Mouse (Mus musculus) CH12.LX (cell line): ENCODE data around the gene Agap1. TPM values are rescaled to one million over a fixed set of nuclear protein-coding genes. Genes with fewer than 3 reads are reported as not detected.

ENCODE experiments used
- DNase-seq: peaks from one replicate; pipeline ENCODE4 v3.0.0-alpha.2; 2013; ENCODE audit errors: extremely low read depth
- H3K27ac ChIP-seq: 2 replicates; pipeline ENCODE4 v1.5.1; 2012; ENCODE audit warnings: low read depth, mild to moderate bottlenecking, control low read depth, moderate library complexity; ENCODE audit not compliant: insufficient read depth
- H3K27me3 ChIP-seq: replicated peaks from 2 replicates; pipeline ENCODE3; 2012; ENCODE audit warnings: inconsistent platforms
- H3K36me3 ChIP-seq, 2 experiments: replicated peaks in 1 of 2; 2 replicates each; pipeline versions ENCODE3 to v1.6.1; 2012; ENCODE audit warnings: inconsistent platforms in 1 of 2, low read length in 1 of 2, mild to moderate bottlenecking in 1 of 2, mixed read lengths in 1 of 2, moderate library complexity in 1 of 2; ENCODE audit not compliant: control insufficient read depth in 1 of 2, insufficient read depth in 1 of 2
- H3K4me1 ChIP-seq, 2 experiments: 2 replicates each; pipeline ENCODE4 v1.6.1; 2012; ENCODE audit warnings: inconsistent platforms in 1 of 2, moderate library complexity in 1 of 2; ENCODE audit not compliant: insufficient read depth in 2 of 2, control insufficient read depth in 1 of 2
- H3K4me2 ChIP-seq: 2 replicates; pipeline ENCODE4 v1.6.1; 2012; ENCODE audit warnings: low read depth, mild to moderate bottlenecking, control low read depth; ENCODE audit not compliant: poor library complexity, insufficient read depth, severe bottlenecking
- H3K4me3 ChIP-seq, 3 experiments: fragments of 150-350 bp in 1 of 3; sonication (generic) in 1 of 3; replicated peaks in 1 of 3; 2 replicates each; pipeline versions ENCODE3 to v1.5.1; 2011 to 2012; ENCODE audit warnings: low read depth in 2 of 3, low read length in 2 of 3, mild to moderate bottlenecking in 2 of 3, moderate library complexity in 2 of 3, control low read depth in 1 of 3, improper control_type of control experiment in 1 of 3, inconsistent platforms in 1 of 3, mixed read lengths in 1 of 3; ENCODE audit not compliant: poor library complexity in 1 of 3
- H3K79me2 ChIP-seq: replicated peaks from 2 replicates; pipeline ENCODE4 v1.6.1; 2012; ENCODE audit warnings: mild to moderate bottlenecking, moderate library complexity; ENCODE audit not compliant: control insufficient read depth, poor library complexity, insufficient read depth, severe bottlenecking; ENCODE audit errors: extremely low read depth
- H3K9ac ChIP-seq: 2 replicates; pipeline ENCODE4 v1.6.1; 2012; ENCODE audit warnings: low read depth, mild to moderate bottlenecking, control low read depth, moderate library complexity; ENCODE audit not compliant: insufficient read depth
- H3K9me3 ChIP-seq: replicated peaks from 2 replicates; pipeline ENCODE3; 2012; ENCODE audit warnings: low read length, inconsistent platforms, mixed read lengths
- BHLHE40 ChIP-seq: IDR thresholded peaks from 2 replicates; pipeline ENCODE4 v1.6.1; 2011; ENCODE audit warnings: mild to moderate bottlenecking, low read depth, low read length, improper control_type of control experiment
- CHD1 ChIP-seq: IDR thresholded peaks from 2 replicates; pipeline ENCODE4 v1.6.1; 2012; ENCODE audit warnings: low read depth, low read length, improper control_type of control experiment, inconsistent platforms
- CHD2 ChIP-seq: IDR thresholded peaks from 2 replicates; pipeline ENCODE4 v1.6.1; 2011; ENCODE audit warnings: low read length, improper control_type of control experiment
- E2F4 ChIP-seq: IDR thresholded peaks from 2 replicates; pipeline ENCODE4 v1.6.1; 2011; ENCODE audit warnings: low read depth, low read length, improper control_type of control experiment; ENCODE audit not compliant: insufficient replicate concordance
- ELF1 ChIP-seq: IDR thresholded peaks from 2 replicates; pipeline ENCODE4 v1.6.1; 2014; ENCODE audit warnings: low read depth, mild to moderate bottlenecking, inconsistent platforms, low read length, improper control_type of control experiment
- EP300 ChIP-seq: IDR thresholded peaks from 2 replicates; pipeline ENCODE4 v1.6.1; 2011; ENCODE audit warnings: low read length, improper control_type of control experiment
- ETS1 ChIP-seq: conservative IDR thresholded peaks from 2 replicates; pipeline ENCODE4 v1.6.1; 2012; ENCODE audit warnings: low read depth, mild to moderate bottlenecking, inconsistent platforms, low read length, improper control_type of control experiment, moderate library complexity
- GABPA ChIP-seq: IDR thresholded peaks from 2 replicates; pipeline ENCODE4 v1.6.1; 2012; ENCODE audit warnings: low read depth, low read length, improper control_type of control experiment, inconsistent platforms; ENCODE audit not compliant: insufficient replicate concordance
- IRF4 ChIP-seq: IDR thresholded peaks from 2 replicates; pipeline ENCODE4 v1.6.1; 2014; ENCODE audit warnings: low read depth, mild to moderate bottlenecking, inconsistent platforms, low read length, improper control_type of control experiment
- MAFK ChIP-seq: IDR thresholded peaks from 2 replicates; pipeline ENCODE4 v1.6.1; 2011; ENCODE audit warnings: low read length, improper control_type of control experiment; ENCODE audit not compliant: insufficient replicate concordance
- MAX ChIP-seq: IDR thresholded peaks from 2 replicates; pipeline ENCODE4 v1.6.1; 2011; ENCODE audit warnings: low read length, improper control_type of control experiment
- MEF2A ChIP-seq: IDR thresholded peaks from 2 replicates; pipeline ENCODE4 v1.6.1; 2014; ENCODE audit warnings: low read depth, mild to moderate bottlenecking, inconsistent platforms, low read length, improper control_type of control experiment, borderline replicate concordance
- MXI1 ChIP-seq: IDR thresholded peaks from 2 replicates; pipeline ENCODE4 v1.6.1; 2011; ENCODE audit warnings: mild to moderate bottlenecking, low read depth, low read length, improper control_type of control experiment
- NELFE ChIP-seq: IDR thresholded peaks from 2 replicates; pipeline ENCODE4 v1.6.1; 2011; ENCODE audit warnings: low read depth, low read length, improper control_type of control experiment
- NRF1 ChIP-seq: IDR thresholded peaks from 2 replicates; pipeline ENCODE4 v1.6.1; 2014; ENCODE audit warnings: low read depth, mild to moderate bottlenecking, inconsistent platforms, low read length, improper control_type of control experiment, moderate library complexity
- POLR2A ChIP-seq: IDR thresholded peaks from 2 replicates; pipeline ENCODE4 v1.6.1; 2011; ENCODE audit warnings: low read depth, mild to moderate bottlenecking, improper control_type of control experiment, low read length
- POLR2AphosphoS2 ChIP-seq: IDR thresholded peaks from 2 replicates; pipeline ENCODE4 v1.6.1; 2011; ENCODE audit warnings: low read depth, low read length, improper control_type of control experiment
- RAD21 ChIP-seq: IDR thresholded peaks from 2 replicates; pipeline ENCODE4 v1.6.1; 2011; ENCODE audit warnings: low read depth, mild to moderate bottlenecking, low read length, improper control_type of control experiment, moderate library complexity
- RCOR1 ChIP-seq: conservative IDR thresholded peaks from 2 replicates; pipeline ENCODE4 v1.6.1; 2012; ENCODE audit warnings: low read depth, mild to moderate bottlenecking, inconsistent platforms, low read length, improper control_type of control experiment
- TBP ChIP-seq: conservative IDR thresholded peaks from 2 replicates; pipeline ENCODE4 v1.6.1; 2011; ENCODE audit warnings: low read depth, low read length, improper control_type of control experiment
- UBTF ChIP-seq: IDR thresholded peaks from 2 replicates; pipeline ENCODE4 v1.6.1; 2012; ENCODE audit warnings: low read depth, mild to moderate bottlenecking, inconsistent platforms, low read length, improper control_type of control experiment, moderate library complexity
- USF1 ChIP-seq: IDR thresholded peaks from 2 replicates; pipeline ENCODE4 v1.6.1; 2014; ENCODE audit warnings: low read depth, mild to moderate bottlenecking, inconsistent platforms, low read length, improper control_type of control experiment
- ZC3H11A ChIP-seq: IDR thresholded peaks from 2 replicates; pipeline ENCODE4 v1.6.1; 2012; ENCODE audit warnings: low read depth, mild to moderate bottlenecking, inconsistent platforms, low read length, improper control_type of control experiment
- ZMIZ1 ChIP-seq: IDR thresholded peaks from 2 replicates; pipeline ENCODE4 v1.6.1; 2012; ENCODE audit warnings: low read depth, mild to moderate bottlenecking, inconsistent platforms, low read length, improper control_type of control experiment
- ZNF384 ChIP-seq: IDR thresholded peaks from 2 replicates; pipeline ENCODE4 v1.6.1; 2012; ENCODE audit warnings: low read depth, low read length, improper control_type of control experiment, inconsistent platforms
- dilution Hi-C: fragments of 300-500 bp; cut with MboI; formaldehyde crosslinking; loops from 2 replicates; pipeline ENCODE4 v1.14.3; 2020; ENCODE audit warnings: low sequenced_read_pairs; ENCODE audit not compliant: extremely low pct_unique_long_range_greater_than_20kb, extremely low pct_ligation_motif_present
- in situ Hi-C: fragments of 300-500 bp; cut with MboI; formaldehyde crosslinking; loops from 3 replicates; pipeline ENCODE4 v1.14.3; 2019; ENCODE audit warnings: low sequenced_read_pairs, low pct_ligation_motif_present, low pct_unique_long_range_greater_than_20kb, mixed read lengths
- polyA plus RNA-seq: library from polyadenylated mRNA; unstranded; fragments of >175 nt; gene quantifications from 2 replicates; pipeline ENCODE4 v1.2.1, GENCODE M21; 2012; ENCODE audit warnings: low read depth; ENCODE audit not compliant: insufficient read length
- total RNA-seq, 2 experiments: library from RNA; depleted of rRNA; stranded (reverse); fragments of 300-350 nt in 1 of 2; fragments of >200 nt in 1 of 2; gene quantifications; 2 replicates each; pipeline ENCODE4 v1.2.3; 2012 to 2014

Agap1 gene
- total and polyA plus RNA-seq, 3 experiments, result not detected

- in situ Hi-C loops, result no loop called here
- no peak for DNase-seq
- dilution Hi-C loops, result no loop called here
- H3K9ac ChIP-seq, result no peak overlapping the region
- H3K36me3 ChIP-seq, result no peaks in the 10 kb centered on the region
- no peaks in the 10 kb centered on the region for H3K79me2 ChIP-seq
- H3K4me3 ChIP-seq, result no peak overlapping the region
- no peaks in the 10 kb centered on the region for H3K27me3 ChIP-seq
- H3K9me3 ChIP-seq, result peaks cover 87% of the 10 kb centered on the region
- TF ChIP-seq RAD21 (no peak), MAX (no peak), ZC3H11A (no peak), NRF1 (no peak), POLR2A (no peak), GABPA (no peak), POLR2AphosphoS2 (no peak), MXI1 (no peak), E2F4 (no peak), CHD1 (no peak), IRF4 (no peak), TBP (no peak), CHD2 (no peak), ETS1 (no peak), ELF1 (no peak), MAFK (no peak), UBTF (no peak)
- no peaks in the 10 kb centered on the region for H3K4me1 ChIP-seq
- H3K4me2 ChIP-seq, result no peak overlapping the region
- no peak overlapping the region for H3K27ac ChIP-seq
Observed at GRCm38 (mm10) chr1:89724957-89725356, 270.4 kb downstream of the Agap1 start.

GRCm38 (mm10) chr1:89728481-89728880 lies 273.9 kb downstream of the Agap1 start:
- Histone ChIP-seq H3K27me3 (no peaks in the 10 kb centered on the region), H3K4me1 (no peaks in the 10 kb centered on the region), H3K9ac (no peak overlapping the region), H3K9me3 (peaks cover 88% of the 10 kb centered on the region)
- in situ Hi-C loops (no loop called here), dilution Hi-C loops (no loop called here)
- TF ChIP-seq RCOR1 (no peak), NELFE (no peak), CHD1 (no peak), E2F4 (no peak), ZNF384 (no peak), ETS1 (no peak), POLR2AphosphoS2 (no peak), MXI1 (no peak), MAX (no peak), ZC3H11A (no peak), BHLHE40 (no peak), EP300 (no peak), ELF1 (no peak), USF1 (no peak), MEF2A (no peak), ZMIZ1 (no peak)
- TF ChIP-seq, all 38 proteins: peak for 0
- no peak for DNase-seq
- H3K27ac ChIP-seq, result no peak overlapping the region
- H3K4me2 ChIP-seq, result no peak overlapping the region
- H3K4me3 ChIP-seq, result no peak overlapping the region
- H3K79me2 ChIP-seq, result no peaks in the 10 kb centered on the region
- no peaks in the 10 kb centered on the region for H3K36me3 ChIP-seq
